Mouse (Mus musculus): ENCODE results near the gene Rbp1. TPM values are rescaled to one million over a fixed set of nuclear protein-coding genes. Genes with fewer than 3 reads are reported as not detected.
A peak's percentile ranks its signal among the peaks of the same experiment; 100 is the strongest.

Rbp1 gene
- polyA plus RNA-seq (2012; rRNA removed), result 2.3 and 2.4 TPM in 2 replicates

DNA sequence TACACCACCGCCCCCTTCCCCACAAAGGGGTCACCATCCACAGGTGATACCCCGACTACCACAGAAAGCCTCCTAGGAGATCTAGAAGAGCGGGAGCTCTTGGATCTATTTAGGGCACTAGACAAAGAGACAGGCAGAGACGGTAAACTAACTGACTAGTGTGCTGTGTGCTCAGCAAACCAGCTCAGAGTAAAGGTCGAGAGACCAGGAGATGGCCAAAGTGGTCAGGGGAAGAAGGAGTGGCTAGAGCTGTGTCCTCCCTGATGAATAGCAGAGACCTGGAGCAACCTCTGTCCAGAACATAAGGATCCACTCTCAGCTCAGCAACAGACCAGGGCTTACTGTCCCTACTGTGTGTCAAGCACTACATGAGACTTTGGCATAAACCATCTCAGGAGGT, at the start of gene Rbp1:
TSS of gene Rbp1 (plus strand) at position 306 of the 400 bp plus-strand sequence.
- no peak for DNase-seq (ENCODE audit: low read depth, low spot score)
- WGBS, result 70% methylated on average over 5 of the region's 5 CpGs

DNA sequence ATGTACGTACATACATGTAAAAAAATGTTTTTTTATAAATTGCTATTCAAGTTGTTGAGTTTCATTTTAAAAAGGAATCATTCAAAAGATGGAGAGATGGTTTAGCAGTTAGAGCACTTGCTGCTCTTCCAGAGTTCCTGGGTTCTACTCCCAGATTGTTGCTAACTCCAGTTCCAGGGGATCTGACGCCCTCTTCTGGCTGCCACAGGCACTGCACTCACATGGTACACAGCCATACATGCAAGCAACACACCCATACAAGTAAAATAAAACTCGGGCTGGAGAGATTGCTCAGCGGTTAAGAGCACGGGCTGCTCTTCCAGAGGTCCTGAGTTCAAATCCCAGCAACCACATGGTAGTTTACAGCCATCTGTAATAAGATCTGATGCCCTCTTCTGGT, 49.4 kb upstream of the Rbp1 start:
- no peak for DNase-seq (ENCODE audit: low read depth, low spot score)

DNA sequence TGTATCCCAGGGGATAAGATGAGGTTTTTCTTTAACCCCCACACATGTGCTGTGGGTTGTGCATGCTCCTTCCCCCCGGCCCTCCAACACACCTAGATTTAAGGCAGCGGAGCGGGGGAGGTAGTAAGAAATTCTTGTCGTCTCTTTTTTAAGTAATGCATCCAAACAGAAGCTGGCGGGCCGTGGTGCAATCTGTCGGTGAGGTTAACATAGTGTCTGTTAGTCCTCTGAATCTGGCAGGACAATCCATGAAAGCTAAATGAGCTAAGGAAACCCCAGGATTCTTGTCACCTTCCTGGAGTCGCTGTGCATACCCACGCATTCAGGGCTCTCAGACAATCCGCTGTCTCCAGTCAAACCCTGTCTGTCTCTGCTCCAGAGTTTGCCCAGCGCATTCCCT, 47.9 kb upstream of the Rbp1 start:
- no peak for DNase-seq (ENCODE audit: low read depth, low spot score)
- WGBS, result 82% methylated on average over 11 of the region's 11 CpGs

More for the DNA sequence above, 49.4 kb upstream of the Rbp1 start:
- 94% methylated on average over 5 of the region's 5 CpGs for WGBS

DNA sequence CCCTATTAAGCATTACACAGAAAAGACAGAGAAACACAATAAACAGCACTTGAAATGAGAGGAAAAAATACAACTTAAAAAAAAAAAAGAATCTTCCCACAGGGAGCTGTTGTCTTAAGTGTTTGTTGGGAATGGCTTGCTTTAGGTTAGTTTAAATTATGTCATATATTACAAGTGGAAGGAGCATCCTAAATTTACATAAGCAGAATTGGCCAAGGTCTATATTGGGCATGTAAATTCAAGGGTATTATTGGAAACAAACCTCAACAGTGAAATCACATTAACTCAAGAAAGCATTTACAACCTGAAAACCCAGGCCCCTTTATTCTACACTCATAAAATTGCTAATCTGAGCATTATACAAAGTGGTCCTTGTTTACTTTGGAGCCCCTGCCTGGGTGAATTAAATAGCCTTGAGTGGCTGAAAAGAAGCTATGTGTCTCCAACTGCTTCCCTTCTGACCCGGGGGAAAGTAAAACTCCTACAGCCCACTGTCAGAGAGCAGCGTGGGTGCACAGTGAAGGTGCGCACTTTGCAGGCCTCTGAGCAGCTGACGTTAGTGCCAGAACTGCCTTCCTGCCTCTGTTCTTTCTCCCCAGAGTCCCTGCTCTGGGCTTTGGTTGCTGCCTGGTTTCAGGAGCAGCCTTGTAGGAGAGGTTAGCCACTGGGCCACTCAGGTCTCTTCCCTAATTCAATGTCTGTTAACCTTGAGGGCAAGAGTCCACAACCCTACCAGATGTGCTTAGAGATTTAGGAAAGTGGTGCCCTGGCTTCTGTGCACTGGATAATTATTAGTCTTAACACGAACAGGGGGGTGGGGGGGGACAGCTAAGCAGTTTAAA, 47.2 kb upstream of the Rbp1 start:
- 62% methylated on average over 5 of the region's 5 CpGs for WGBS
- DNase-seq (ENCODE audit: low read depth, low spot score), result no peak

DNA sequence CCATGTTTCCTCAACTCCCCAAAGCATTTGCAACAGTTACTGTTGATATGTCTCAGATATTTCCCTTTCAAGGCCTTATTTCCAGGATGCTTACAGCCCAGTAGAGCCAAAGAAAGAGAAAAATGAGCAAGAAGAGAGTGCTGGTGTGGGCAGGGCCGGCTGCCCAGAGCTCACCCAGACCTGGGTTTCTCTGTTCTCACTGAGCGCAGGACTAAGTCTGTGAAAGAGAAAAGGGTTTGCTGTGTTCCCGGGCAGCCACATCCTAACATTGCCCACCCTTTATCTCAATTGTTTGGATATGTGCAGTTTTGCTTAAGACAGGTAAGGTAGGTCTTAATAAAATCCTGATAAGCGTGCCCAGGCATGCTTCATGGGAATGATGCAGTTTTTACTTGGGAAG, 43.0 kb upstream of the Rbp1 start:
- no peak for DNase-seq (ENCODE audit: low read depth, low spot score)

DNA sequence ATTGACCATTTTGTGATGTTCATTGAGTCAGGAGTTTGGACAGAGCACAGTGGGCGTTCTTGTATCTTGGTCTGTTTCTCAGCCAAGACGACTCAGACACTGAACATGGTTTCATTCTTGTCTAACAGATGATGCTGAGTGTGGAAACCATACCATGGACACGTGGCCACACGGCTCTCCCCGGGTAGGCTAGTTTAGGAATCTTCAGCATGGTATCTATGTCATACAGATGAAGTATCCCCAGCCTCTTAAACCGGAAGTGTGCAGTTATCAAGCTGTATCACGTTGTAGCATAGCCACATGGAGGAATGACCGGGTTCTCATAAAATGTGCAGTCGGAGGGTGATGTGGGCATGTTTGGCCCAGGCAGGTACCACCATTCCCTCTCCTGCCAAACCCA, 42.2 kb upstream of the Rbp1 start:
- no peak for DNase-seq (ENCODE audit: low read depth, low spot score)
- WGBS, result 94% methylated on average over 9 of the region's 9 CpGs

More for the DNA sequence above, 43.0 kb upstream of the Rbp1 start:
- 80% methylated on average over 4 of the region's 4 CpGs for WGBS

DNA sequence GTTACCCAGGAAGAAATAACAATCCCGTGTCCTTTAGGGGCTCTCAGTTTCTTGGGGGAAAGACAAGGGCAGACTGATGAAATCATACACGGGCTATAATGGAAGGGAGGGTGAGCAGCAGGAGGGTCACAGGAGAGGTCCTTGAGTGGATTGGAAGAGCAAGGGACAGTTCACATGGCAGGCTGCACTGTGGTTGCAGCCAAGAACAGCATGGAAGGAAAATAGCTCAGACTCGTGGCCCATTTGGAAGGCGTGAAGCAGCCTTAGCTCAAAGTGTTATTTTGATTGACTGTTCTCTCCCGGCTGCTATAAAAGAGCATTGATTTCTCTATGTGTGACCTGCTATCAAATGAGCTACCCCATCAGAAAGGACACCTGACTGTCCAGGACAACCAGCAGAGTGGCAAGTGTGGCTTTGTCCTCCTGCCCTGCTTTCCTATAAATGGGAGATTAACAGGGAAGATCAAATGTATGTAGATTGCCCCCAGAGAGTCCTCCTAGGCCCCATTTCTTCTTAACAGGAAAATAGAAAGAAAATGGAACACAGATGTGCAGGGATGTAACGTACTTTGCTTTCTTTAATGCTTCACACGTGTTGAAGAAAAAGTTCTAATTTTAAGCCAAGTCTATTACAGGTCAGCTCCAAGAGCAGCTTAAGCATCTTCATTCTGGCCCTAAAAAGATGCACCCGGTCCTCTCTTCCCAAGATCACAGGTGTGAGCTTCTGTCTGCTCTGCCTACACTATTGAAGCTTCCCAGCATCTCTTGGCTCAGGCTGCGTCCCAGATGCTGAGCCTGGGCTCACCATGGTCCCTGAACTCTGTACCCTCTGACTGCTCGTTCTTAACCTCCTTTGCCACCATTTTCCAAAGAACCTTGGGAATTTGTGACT, 34.8 kb upstream of the Rbp1 start:
- 80% methylated on average over 10 of the region's 10 CpGs for WGBS
- no peak for DNase-seq (ENCODE audit: low read depth, low spot score)

DNA sequence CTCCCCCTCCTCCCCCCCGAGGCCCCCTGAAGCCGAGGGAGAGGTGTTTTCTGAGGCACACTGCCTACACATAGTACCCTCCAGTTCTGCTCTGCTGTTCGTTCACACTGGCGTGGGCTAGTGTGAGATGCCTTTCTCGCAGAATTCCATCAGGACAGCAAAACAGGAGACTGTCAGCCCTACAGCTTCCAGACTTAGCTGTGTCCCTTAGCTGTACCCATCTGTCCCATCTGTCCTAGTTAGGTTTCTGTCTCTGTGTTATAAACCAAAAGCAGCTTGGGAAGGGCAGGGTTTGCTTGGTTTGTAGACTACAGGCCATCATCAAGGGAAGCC, 34.2 kb upstream of the Rbp1 start:
- WGBS, result 90% methylated on average over 5 of the region's 5 CpGs
- DNase-seq (ENCODE audit: low read depth, low spot score), result no peak

DNA sequence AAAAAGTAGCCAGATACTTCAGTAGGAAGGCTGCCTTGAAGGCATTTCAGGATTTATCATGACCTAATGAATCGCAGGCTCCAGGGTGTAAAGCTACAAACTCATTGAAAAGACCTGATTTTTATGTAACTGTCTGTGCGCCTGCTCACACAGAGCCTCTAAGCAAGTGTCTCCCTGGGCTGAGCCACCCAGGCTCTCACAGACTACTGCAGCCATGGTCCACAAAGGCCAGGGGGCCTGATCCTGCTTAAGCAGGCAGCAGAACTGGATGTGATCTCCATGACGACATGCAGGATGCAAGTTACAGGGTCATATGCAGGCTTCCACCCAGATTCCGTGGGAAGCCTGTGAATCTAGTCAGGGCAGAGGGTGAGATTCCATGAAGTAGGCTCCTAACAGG, 29.3 kb upstream of the Rbp1 start:
- no peak for DNase-seq (ENCODE audit: low read depth, low spot score)

DNA sequence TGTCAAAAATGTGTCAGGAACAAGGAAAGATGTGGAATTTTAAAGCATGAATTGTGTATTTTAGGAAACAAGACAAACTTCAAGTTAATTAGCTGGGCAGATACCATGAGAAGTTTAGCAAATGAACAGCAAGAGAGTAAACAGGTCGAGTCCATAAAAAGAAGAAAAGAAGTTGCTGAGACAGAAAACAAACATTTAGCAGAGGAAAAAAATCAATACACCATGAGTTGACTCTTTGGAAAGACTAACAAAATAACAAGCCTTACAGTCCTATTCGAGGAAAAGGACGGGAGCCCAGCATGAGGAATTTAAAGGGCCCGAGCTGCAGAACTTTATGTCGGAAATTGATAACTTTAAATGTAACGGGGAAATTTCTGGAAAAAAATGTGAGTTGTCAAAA, 25.6 kb upstream of the Rbp1 start:
- 70% methylated on average over 6 of the region's 6 CpGs for WGBS
- DNase-seq (ENCODE audit: low read depth, low spot score), result no peak

More for the DNA sequence above, 29.3 kb upstream of the Rbp1 start:
- WGBS, result 87% methylated on average over 4 of the region's 4 CpGs

DNA sequence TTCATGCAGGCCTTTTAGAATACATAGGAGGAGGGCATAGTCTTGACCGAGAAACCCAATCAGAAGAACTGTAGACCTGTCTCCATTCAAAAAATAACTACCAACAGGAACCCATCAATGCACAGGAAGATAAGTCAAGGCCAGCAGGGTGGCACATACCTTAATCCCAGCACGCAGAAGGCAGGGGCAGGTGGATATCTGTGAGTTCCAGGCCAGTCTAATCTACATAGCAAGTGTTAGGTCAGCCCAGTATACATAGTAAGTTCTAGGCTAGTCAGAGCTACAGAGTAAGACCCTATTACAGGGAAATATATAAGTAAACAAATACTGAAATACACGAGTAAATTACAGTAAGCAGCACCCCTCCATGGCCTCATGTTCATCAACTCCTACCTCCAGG, 24.9 kb upstream of the Rbp1 start:
- WGBS, result 70% methylated on average over 3 of the region's 3 CpGs

DNA sequence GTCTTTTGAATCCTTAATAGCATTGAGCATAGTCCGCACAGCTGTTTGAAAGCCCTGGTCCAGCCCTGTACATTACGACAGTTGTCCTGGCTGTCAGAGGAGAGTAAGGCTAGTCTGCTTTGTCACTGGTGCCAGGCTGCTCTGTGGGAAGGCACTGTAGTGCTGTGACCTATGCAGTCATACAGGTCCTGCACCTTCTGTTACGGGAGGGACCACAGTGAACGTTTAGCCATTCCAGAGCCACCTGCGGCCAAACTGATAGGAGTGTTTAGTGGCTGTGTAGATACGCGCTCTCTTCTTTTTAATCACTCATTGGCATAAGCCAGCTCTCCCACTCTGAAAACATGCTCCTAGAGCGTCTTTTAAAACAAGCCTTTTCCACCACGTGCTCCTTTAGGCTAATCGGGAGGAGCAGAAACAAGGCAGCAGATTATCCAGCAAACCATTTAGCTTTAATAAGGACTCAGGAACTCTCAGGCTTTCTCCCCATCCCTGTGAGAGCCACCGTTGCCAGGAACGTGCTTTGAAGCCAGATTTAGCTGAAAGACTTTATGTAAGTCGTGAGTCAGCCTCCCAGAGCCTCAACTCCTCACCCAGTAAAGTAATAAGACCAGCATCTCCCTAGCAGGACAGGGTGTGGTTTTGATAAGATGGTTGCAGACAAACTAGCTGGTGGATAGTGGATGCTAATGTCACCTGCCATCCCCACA, 22.4 kb upstream of the Rbp1 start:
- 78% methylated on average over 13 of the region's 13 CpGs for WGBS

More for the DNA sequence above, 24.9 kb upstream of the Rbp1 start:
- DNase-seq (ENCODE audit: low read depth, low spot score), result no peak

DNA sequence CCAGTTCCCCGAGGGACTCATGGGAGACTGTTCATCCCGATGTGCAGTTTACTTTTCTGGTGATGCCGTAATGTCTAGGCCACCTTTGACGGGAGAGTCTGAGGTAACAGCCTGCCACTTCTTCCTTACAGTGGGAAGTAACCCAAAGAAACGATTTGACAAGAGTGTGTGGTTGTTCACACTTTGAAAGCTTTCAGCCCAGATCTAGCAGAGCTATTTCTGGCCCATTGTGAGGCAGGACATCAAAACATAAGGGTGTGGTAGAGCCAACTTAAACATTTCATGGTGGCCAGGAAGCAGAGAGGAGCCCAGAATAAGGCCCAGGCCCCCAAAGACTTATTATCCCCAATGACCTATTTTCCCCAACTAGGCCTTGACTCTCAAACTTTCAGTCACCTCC, 21.1 kb upstream of the Rbp1 start:
- no peak for DNase-seq (ENCODE audit: low read depth, low spot score)
- WGBS, result 78% methylated on average over 5 of the region's 5 CpGs

More for the DNA sequence above, 22.4 kb upstream of the Rbp1 start:
- no peak for DNase-seq (ENCODE audit: low read depth, low spot score)

DNA sequence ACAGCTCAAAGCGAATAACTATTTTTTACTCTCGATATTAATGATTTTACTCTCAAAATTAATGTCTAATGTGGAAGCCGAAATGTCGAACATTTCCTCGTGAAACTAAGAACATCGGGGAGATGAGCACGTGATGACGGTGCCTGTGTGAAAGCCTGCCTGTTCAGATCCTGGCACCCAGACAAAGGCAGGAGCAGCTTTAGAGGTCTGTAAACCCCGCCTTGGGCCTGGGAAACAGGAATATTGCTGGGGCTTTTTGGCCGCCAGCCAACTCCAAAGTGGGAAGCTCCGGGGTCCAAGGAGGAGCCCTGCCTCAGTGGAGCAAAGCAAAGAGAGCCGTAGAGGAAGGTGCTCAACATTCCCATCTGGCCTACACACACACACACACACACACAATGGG, 15.0 kb upstream of the Rbp1 start:
- DNase-seq (ENCODE audit: low read depth, low spot score), result no peak
- 39% methylated on average over 12 of the region's 12 CpGs for whole genome bisulfite sequencing

DNA sequence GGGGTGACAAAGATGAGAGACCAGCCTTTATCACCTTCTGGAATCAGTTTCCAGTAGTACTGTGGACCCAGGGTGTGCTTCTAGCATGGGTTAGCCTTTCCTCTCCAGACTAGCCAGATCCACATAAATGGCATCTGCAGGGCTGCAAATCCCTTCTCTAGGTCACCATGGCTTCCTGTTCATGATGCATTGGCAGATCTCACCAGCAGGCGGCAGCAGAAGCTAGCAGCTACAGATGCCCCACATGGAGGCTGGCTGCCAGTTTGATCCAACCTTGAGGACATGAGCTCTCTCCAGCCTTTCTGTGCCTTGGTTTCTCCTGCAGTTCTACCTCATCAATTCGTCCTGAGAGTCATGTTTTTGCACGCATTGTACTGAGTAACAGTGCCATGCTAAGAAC, 13.6 kb upstream of the Rbp1 start:
- DNase-seq (ENCODE audit: low read depth, low spot score), result peak; percentile 37

DNA sequence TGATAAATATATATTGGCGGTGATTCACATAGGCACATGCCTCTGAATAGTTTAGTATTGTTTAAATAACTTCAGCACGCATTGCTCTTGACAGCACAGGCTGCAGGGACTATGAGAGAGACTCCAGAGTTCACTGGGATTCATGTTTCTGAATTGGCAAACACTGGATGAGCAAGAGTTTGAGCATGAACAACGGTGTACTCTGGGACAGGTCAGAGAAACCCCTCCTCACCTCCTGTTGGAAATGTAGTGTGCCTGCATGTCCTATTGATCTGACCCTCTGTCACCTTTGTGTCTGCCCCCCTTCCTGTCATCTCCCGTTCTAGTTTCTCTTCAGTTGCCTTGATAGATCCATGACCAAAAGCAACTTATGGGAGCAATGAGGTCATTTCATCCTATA, 7.3 kb upstream of the Rbp1 start:
- 87% methylated on average over 4 of the region's 4 CpGs for WGBS

More for the DNA sequence above, 13.6 kb upstream of the Rbp1 start:
- 45% methylated on average over 3 of the region's 3 CpGs for WGBS

DNA sequence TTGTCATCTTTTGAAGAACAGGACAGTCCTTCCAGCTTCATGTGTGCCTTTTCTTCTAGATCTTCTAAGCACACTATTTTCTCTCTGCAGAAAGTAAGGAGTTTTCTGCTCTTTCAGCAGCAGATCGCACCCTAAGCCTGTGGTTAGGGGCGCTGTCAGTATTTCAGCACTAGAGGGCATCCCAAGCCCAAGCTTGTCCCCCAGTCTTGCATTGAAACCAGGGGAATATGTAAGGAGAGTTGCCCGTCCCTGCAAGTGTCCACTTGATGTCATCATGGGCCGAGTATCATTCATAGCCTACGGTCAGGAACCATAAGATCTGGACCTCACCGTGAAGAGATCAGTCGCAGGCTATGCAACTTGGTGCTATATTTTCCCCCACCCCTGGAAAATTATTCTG, 4.8 kb upstream of the Rbp1 start:
- no peak for DNase-seq (ENCODE audit: low read depth, low spot score)
- WGBS, result 54% methylated on average over 7 of the region's 7 CpGs

More for the DNA sequence above, 7.3 kb upstream of the Rbp1 start:
- DNase-seq (ENCODE audit: low read depth, low spot score), result no peak

DNA sequence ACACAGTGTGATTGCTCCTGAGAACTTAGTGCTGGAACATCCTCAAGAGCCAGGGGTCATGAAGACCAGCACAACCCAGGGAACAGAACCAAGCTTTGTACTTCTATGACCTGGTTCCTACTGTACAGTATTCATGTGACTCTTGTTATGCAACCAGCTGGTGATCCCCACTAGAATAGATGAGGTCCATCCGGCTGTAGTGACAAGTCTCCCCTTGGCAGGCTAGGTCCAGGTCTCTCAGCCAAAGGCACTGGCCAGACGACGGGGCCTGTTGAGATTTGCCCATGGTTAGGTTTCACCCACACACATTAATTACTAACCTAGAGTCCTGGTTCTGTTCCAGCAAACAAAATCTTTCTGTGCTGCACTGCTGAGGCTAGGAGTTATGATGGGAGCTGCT, 4.4 kb upstream of the Rbp1 start:
- DNase-seq (ENCODE audit: low read depth, low spot score), result no peak
- 88% methylated on average over 3 of the region's 3 CpGs for WGBS

DNA sequence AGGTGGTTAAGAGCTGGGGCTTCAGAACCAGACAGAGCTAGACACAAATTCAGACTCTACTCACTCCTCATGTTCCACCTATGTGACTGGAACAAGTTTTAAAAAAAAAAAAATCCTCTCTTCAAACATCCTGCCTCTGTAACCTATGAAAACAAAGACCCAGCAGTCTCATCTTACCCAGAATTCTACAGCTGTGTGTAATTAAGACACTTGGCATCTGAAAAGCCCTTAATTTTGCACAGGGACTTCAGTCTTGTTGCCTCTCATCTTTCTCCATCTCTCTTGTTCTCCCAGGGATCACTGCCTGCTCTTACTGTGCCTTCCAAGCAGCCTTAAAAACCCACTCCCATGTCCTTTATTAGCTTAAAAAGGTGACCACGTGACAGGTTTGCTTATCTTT, 2.1 kb upstream of the Rbp1 start:
- 20% methylated on average over 1 of the region's 1 CpGs for WGBS
- DNase-seq (ENCODE audit: low read depth, low spot score), result no peak

DNA sequence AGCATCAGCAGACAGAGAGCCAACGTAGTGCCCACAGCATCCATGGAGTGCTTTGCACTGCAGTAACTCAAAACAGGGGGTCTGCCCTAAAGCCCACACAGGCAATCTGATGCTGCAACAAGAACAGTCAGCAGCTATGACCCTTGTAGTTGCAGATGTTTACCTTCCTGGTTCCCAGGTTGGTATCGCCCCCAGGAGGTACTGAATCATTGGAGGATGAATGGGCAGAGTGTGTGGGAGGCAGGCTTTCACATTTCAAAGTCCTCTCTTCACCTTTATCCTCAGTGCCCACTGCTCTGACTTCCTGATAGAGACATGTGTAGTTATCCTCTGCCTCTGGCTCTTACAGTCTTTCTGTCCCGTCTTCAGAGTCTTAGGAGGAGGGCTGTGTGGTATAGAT, 858 bp upstream of the Rbp1 start:
- no peak for DNase-seq (ENCODE audit: low read depth, low spot score)
- WGBS, result 54% methylated on average over 3 of the region's 3 CpGs
